Mouse (Mus musculus) spleen, postnatal 10 days (tissue): ENCODE measurements around the gene Pdpn.

Experiments
- DNase-seq, 2 experiments: peaks; one replicate each; pipeline ENCODE4 v3.0.0; 2021 to 2022; ENCODE audit warnings: low spot score in 2 of 2

The Pdpn gene

DNA sequence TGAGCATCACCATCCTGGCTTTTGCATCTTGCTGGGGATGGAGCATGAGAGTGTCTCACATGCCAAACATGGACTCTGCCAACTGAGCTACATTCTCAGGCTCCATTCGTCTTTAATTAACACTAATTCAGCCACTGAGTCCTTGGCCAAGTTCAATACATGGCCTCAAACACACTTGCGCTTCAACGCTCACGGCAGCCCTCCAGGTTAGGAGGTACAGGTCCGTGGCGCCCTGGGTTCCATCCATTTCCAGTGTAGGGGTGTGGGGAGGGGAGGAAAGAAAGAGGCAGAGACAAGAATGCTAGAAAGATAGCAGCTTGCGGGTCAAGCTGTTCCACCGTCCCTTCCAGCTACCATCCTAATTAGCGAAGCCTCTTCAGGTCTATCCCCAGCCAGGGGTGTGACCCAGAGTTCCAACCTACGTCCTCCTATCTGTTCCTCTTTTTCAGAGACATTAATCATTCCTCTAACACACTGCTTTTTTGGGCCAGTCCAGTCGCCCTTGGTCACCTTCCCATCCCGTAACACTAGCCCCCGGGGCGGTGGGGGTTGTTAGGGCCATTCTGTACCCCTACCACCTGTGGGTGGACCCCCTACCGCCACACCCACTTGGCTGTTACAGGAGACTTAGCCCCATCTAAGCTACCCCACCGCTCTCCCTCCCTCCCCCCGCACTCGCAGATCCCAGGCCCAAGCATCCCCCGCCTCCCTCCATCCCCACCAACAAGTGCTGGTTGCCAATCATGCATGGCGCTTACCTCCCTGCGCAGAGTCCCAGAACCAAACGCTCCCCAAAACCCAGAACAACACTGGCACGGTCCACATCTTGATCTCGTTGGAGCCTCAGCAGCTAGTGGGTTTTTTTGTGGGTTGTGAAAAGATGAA, 691 bp downstream of the Pdpn start:
- DNase-seq: no peak

GRCm38 (mm10) chr4:143297016-143297556, 2.3 kb downstream of the Pdpn start:
- DNase-seq: no peak

DNA sequence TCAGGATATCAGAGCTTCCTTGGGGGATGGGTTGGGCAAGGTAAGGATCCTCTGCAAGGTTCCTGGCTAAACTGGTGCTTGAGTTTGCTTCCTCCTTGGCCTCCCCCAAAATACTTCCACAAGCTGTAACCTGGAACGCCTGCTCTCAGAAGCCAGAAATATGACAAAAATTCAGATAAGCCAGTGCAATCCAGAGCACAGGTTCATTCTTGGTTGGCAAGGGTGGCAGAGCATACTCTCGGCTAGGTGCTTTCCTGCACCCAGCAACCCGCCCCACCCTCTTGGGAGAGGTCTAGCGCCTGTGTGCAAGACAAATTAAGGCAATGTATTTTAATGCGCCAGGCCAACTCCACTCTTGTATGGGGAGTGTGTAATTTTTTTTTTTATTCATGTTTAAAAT, 3.2 kb downstream of the Pdpn start:
- DNase-seq: no peak

DNA sequence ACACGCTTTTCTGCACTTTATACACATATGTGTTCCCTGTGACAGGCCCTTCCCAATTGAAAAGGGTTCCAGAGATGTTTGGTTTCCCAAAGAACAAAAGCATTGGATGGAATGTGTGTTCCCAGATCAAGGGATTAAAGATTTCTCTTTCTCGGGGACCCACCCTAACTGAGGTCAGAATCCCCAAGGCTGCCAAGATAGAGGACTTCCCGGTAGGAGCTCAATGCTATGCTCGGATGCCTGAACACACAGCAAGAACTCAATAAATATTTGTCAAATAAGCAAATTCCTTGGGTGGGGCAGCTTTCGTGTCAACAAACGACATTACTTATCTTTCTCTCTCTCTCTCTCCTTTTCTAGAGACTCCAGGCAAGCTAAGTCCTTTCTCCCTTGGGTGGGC, 5.0 kb downstream of the Pdpn start:
- DNase-seq: no peak

- DNase-seq: no peak
Measured at GRCm38 (mm10) chr4:143288880-143289279, 10.5 kb downstream of the Pdpn start.

DNA sequence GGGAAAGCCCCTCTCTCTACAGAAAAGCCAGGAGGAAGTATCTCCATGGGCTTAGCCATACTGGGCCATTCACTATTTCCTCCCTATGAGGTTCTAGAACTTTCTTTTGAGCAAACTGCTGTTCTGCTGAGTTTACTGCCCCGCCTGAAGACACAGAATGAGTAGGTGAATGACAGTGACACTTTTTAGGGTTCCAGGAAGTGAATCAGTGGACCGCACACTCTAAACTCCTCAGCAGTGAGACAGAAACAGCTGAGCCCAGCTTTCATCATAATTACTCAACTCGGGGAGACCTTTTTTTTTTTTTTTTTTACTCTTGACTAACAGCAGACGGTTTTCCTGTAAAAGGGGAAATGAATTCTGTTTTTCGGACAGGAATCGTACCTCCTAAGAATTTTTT, 10.9 kb downstream of the Pdpn start:
- DNase-seq: no peak

- no peak for DNase-seq
Measured at GRCm38 (mm10) chr4:143287065-143287464, 12.3 kb downstream of the Pdpn start.

GRCm38 (mm10) chr4:143280166-143280565, 19.2 kb downstream of the Pdpn start:
- peak; percentile 10 to 37 for DNase-seq

DNA sequence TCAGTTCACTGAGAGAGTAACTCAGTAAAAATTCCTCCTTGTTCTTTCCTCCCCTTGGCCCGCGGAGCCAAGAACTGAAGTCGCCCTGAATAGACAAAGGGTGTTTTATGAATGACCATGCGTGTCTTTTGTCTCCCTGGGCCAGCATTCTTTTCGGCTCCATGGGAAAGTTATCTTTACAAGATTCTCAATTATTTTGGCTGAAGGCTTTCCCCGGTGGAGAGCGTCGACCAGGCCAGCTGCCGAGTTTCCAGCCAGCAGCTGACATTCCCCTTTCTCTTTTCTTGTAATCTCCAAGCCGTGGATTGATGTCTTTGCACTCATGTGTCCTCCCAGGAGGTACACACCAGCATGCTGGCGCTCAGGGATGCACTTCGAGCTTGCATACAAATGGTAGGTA, 19.7 kb downstream of the Pdpn start:
- no peak for DNase-seq

DNA sequence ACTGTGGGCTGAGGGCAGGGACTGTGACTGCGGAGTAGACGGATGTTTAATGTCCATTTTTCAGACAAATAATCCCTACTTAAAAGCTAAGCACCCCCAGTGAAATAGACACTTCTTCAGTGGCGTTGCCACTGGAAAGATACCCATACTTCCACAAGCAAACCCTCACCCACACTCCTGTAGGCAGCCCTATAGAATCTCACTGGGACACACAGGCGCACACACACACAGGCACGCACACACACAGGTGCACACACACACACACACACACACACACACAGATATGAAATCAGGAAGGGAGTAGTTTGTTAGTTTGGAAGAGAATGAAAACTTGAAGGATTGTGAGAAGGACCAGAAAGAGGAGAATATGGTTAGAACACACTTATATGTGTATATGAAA, 20.3 kb downstream of the Pdpn start:
- no peak for DNase-seq

DNA sequence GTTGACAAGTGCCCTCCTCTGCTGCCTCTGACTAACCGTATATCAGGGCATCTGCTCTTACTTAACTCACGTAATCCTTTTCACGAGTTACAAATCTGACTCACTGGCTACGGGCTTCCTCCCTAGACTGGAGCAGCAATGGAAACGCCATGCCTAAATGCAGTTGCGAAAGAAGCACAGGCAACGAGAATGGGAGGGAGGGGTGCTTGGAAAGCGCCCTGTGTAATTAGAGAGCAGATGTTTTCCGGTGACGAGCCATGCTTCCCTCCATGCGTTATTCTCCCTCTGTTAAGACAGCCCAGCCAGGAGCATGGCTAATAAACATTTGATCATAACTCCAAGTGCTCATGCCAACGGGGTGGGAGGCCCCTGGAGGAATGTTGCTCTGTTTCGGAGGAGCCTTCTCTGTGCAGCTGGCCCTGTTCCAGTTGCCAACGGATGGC, 20.9 kb downstream of the Pdpn start:
- no peak for DNase-seq

DNA sequence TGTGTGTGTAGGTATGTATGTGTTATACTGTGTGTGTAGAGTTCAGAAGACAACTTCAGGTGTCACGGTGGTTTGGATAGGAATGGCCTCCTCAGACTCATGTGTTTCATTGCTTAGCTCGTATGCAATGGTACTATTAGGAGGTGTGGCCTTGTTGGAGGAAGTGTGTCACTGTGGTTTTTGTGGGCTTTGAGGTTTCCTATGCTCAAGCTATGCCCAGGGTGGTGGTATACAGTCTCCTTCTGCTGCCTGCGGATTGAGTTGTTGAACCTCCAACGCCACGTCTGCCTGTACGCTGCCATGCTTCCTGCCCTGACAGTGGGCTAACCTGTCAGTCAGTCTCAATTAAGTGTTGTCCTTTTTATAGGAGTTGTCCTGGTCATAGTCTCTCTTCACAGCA, 22.0 kb downstream of the Pdpn start:
- DNase-seq: no peak

DNA sequence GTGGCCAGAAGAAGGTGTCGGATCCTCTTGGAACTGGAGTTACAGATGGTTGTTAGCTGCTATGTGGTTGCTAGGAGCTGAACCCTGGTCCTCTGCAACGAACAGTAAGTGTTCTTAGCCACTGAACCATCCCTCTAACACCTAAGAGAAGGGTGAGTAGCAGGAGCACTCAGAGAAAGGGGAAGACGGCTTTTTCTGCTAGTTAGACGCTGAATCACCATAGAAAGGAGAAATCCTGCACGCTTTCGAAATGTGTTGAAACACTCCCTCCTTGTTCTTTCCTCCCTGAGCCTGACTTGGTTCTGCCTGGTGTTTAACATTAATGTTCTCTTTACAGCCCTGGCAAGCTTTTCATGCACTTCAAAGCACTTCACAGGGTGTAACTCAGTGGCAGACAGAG, 27.8 kb downstream of the Pdpn start:
- DNase-seq: no peak

DNA sequence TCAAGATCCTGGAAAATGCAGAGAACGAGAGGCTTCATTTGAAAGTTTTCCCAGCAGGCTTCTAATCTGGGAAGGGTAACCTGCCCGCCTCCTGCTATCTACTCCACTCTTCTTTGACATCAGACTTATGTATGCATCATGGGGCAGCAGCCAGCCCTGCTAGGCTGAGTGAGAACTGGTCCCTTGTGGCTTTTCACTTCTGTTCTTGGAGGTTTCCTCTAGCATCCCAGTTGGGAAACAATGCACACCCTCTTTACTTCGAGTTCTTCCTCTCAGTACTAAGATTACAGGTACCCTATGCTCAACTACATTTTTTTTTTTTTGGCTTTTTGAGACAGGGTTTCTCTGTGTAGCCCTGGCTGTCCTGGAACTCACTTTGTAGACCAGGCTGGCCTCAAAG, 28.5 kb downstream of the Pdpn start:
- no peak for DNase-seq

GRCm38 (mm10) chr4:143262696-143263095, 36.7 kb downstream of the Pdpn start:
- DNase-seq: no peak

GRCm38 (mm10) chr4:143259718-143260349, 39.5 kb downstream of the Pdpn start:
- no peak for DNase-seq

DNA sequence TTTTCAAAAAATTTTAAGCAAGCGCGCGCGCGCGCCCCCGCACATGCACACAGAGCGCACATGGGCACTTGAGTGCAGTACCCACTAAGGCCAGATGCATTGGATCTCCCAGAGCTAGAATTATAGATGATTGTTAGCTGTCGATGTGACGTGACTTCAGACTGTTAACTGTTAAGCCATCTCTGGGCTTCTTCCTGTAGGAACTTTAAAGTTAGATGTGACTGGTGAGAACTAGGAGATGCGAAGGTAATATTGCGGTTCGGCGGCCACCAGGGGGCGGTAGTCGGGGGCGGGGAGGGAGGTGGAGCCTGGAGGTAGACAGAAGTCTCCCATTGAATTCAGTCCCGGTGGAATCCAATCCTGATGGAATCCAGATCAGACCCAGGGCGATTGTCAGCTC, 40.8 kb downstream of the Pdpn start:
- DNase-seq: peak; percentile 14 to 67

DNA sequence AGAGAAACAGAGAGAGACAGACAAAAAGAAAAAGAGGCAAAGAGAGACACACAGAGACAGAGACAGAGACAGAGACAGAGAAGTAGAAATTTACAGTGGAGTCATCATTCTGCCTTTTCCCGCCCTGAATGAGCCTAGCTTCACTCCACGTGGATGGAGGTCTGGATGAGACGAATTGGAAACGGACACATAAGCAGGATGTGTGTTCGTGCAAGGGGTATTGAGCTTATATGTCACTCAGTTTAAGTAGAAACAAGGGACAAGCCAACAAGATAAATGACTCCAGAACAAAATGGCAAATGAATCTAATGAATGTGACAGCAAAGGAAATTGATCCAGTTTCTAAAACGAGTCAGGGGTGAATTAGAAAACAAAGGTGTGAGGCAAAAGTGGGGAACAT, 41.4 kb downstream of the Pdpn start:
- no peak for DNase-seq

- DNase-seq: no peak
Measured at GRCm38 (mm10) chr4:143255541-143255940, 43.8 kb downstream of the Pdpn start.

GRCm38 (mm10) chr4:143253356-143253755, 46.0 kb downstream of the Pdpn start:
- DNase-seq: no peak

GRCm38 (mm10) chr4:143248050-143248449, 51.3 kb downstream of the Pdpn start:
- peak in 1 of 2 experiments; percentile 55 for DNase-seq

- DNase-seq: no peak
Measured at GRCm38 (mm10) chr4:143241294-143241693, 58.1 kb downstream of the Pdpn start.

DNA sequence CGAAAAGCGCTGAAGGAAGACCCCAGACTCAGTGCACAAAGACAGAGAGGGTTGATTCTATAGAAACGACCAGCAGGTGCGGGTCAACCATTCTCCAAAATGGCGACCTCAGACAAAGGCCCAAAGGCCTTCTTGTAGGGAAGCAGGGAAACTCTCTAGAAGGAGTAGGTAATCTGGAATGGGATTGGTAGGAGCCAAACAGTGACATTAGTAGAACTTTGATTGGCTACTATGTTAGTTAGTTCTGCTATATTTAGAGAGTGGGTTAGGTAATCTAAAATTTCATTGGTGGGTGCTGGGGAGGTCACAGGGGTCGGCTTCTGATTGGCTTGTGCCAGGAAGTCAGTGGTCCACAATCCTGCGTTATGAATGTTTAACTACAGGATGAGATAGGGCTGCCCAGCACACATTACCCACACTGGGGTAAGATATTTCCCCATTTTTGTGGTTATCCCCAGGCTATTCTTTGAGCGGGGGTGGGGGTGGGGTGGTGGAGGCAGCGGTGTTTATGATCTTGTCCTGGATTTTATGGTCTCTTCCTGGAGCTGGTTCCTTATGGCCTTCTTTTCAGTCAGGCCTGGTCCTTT, 59.7 kb downstream of the Pdpn start:
- DNase-seq: no peak
